Mouse (Mus musculus): ENCODE data around the gene Dhx35. TPM values are rescaled to one million over a fixed set of nuclear protein-coding genes. Genes with fewer than 3 reads are reported as not detected.

Gene Dhx35
- polyA plus RNA-seq, 1 experiment from 2014 or later, result 14.2 TPM

GRCm38 (mm10) chr2:158768350-158768749, 26.3 kb upstream of the Dhx35 start:
- H3K36me3 ChIP-seq (ENCODE audit: control insufficient read depth, insufficient read depth, low read length), result peaks cover 8% of the 10 kb centered on the region
- peak overlapping the region; percentile 71 to 84 for H3K4me3 ChIP-seq (ENCODE audit: control insufficient read depth in 1 of 2, insufficient read depth in 1 of 2, low read depth in 1 of 2, low read length in 2 of 2)
- no peaks in the 10 kb centered on the region for H3K27me3 ChIP-seq (ENCODE audit: control insufficient read depth, insufficient read depth, low read length)
- no peaks in the 10 kb centered on the region for H3K9me3 ChIP-seq (ENCODE audit: control insufficient read depth, low read length)
- peak overlapping the region; percentile 89 for H3K9ac ChIP-seq (ENCODE audit: low read length)
- ATAC-seq (ENCODE audit: insufficient number of reproducible peaks, insufficient read depth, low FRiP score, low read depth), result peak; percentile 12; the same call in 1 of the 2 replicates
- peak overlapping the region; percentile 62 to 84 for H3K27ac ChIP-seq (replicated peaks in 1 of 2; ENCODE audit: control insufficient read depth in 1 of 2, insufficient read depth in 1 of 2, low read depth in 2 of 2, low read length in 2 of 2)
- peak overlapping the region; percentile 93 for H3K4me2 ChIP-seq (ENCODE audit: low read length)
- H3K4me1 ChIP-seq (ENCODE audit: control insufficient read depth in 2 of 2, insufficient read depth in 2 of 2, low read length in 2 of 2), result peaks cover 21 to 43% of the 10 kb centered on the region in 2 experiments
- WGBS, result under 1% methylated on average over 37 of the region's 37 CpGs

- Histone ChIP-seq H3K36me3 (ENCODE audit: control insufficient read depth, insufficient read depth, low read length) (peaks cover 12% of the 10 kb centered on the region), H3K4me3 (ENCODE audit: control insufficient read depth in 1 of 2, insufficient read depth in 1 of 2, low read depth in 1 of 2, low read length in 2 of 2) (peak overlapping the region; percentile 71 to 84), H3K4me1 (ENCODE audit: control insufficient read depth in 2 of 2, insufficient read depth in 2 of 2, low read length in 2 of 2) (peaks cover 21 to 43% of the 10 kb centered on the region in 2 experiments), H3K27me3 (ENCODE audit: control insufficient read depth, insufficient read depth, low read length) (no peaks in the 10 kb centered on the region), H3K4me2 (ENCODE audit: low read length) (peak overlapping the region; percentile 93), H3K9ac (ENCODE audit: low read length) (peak overlapping the region; percentile 89), H3K9me3 (ENCODE audit: control insufficient read depth, low read length) (no peaks in the 10 kb centered on the region), H3K27ac (replicated peaks in 1 of 2; ENCODE audit: control insufficient read depth in 1 of 2, insufficient read depth in 1 of 2, low read depth in 2 of 2, low read length in 2 of 2) (peak overlapping the region; percentile 62 to 84)
- 1% methylated on average over 5 of the region's 5 CpGs for WGBS
- ATAC-seq (ENCODE audit: insufficient number of reproducible peaks, insufficient read depth, low FRiP score, low read depth), result no peak
These were observed 25.8 kb upstream of the Dhx35 start for GRCm38 (mm10) chr2:158768771-158769170.

- Histone ChIP-seq H3K36me3 (ENCODE audit: control insufficient read depth, insufficient read depth, low read length) (peaks cover 16% of the 10 kb centered on the region), H3K4me1 (ENCODE audit: control insufficient read depth in 2 of 2, insufficient read depth in 2 of 2, low read length in 2 of 2) (peaks cover 28 to 51% of the 10 kb centered on the region in 2 experiments), H3K27me3 (ENCODE audit: control insufficient read depth, insufficient read depth, low read length) (no peaks in the 10 kb centered on the region), H3K9ac (ENCODE audit: low read length) (peak overlapping the region; percentile 89), H3K4me2 (ENCODE audit: low read length) (peak overlapping the region; percentile 93), H3K27ac (replicated peaks in 1 of 2; ENCODE audit: control insufficient read depth in 1 of 2, insufficient read depth in 1 of 2, low read depth in 2 of 2, low read length in 2 of 2) (peak overlapping the region; percentile 36 to 37; a peak in 2 of 4 replicates), H3K9me3 (ENCODE audit: control insufficient read depth, low read length) (no peaks in the 10 kb centered on the region), H3K4me3 (ENCODE audit: control insufficient read depth in 1 of 2, insufficient read depth in 1 of 2, low read depth in 1 of 2, low read length in 2 of 2) (peak overlapping the region; percentile 71 to 84)
- no peak for ATAC-seq (ENCODE audit: insufficient number of reproducible peaks, insufficient read depth, low FRiP score, low read depth)
- WGBS, result 24% methylated on average over 13 of the region's 13 CpGs
These were observed 24.4 kb upstream of the Dhx35 start for GRCm38 (mm10) chr2:158770126-158770757.

DNA sequence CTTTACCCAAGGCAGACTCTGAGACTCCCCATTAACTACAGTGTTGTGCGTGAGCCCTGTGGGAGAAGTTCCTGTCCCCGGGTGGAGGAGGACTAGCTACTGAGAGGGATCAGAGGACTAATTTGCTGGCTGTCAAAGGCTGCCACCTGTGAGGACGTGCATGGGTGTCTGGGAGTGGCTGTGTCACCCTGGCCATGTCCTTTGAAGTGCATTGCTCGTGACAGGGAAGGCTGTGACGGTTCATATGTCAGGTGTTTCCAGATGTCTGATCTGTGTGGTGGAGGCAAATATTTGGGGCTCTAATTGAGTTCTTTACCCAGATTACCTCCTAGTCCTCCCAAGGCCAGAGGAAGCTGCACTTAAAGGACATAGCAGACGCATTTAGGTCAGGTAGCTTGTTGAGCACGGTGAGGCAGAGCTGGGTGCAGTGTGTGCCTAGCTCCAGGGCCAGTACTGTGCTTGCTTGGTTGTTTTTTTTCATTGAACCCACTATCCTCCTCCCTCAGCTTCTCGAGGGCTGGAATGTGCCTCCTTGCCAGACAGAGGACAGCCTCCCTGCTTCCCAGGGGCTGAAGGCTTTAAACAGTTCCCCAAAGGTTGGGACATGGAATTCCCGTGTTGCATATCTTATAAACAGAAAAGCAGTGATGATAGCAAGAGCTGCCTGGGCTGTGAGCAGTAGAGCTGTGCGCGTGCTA, 23.4 kb upstream of the Dhx35 start:
- peak overlapping the region in 1 of 2 experiments; percentile 84; a peak in 3 of 4 replicates for H3K4me3 ChIP-seq (ENCODE audit: control insufficient read depth in 1 of 2, insufficient read depth in 1 of 2, low read depth in 1 of 2, low read length in 2 of 2)
- ATAC-seq (ENCODE audit: insufficient number of reproducible peaks, insufficient read depth, low FRiP score, low read depth), result no peak
- no peaks in the 10 kb centered on the region for H3K9me3 ChIP-seq (ENCODE audit: control insufficient read depth, low read length)
- H3K27ac ChIP-seq (replicated peaks in 1 of 2; ENCODE audit: control insufficient read depth in 1 of 2, insufficient read depth in 1 of 2, low read depth in 2 of 2, low read length in 2 of 2), result peak overlapping the region; percentile 12 to 40; a peak in 2 of 4 replicates
- 33% methylated on average over 11 of the region's 11 CpGs for WGBS
- H3K9ac ChIP-seq (ENCODE audit: low read length), result peak overlapping the region; percentile 89; the same call in 1 of the 2 replicates
- peaks cover 16% of the 10 kb centered on the region for H3K36me3 ChIP-seq (ENCODE audit: control insufficient read depth, insufficient read depth, low read length)
- peak overlapping the region; percentile 93 for H3K4me2 ChIP-seq (ENCODE audit: low read length)
- H3K27me3 ChIP-seq (ENCODE audit: control insufficient read depth, insufficient read depth, low read length), result no peaks in the 10 kb centered on the region
- H3K4me1 ChIP-seq (ENCODE audit: control insufficient read depth in 2 of 2, insufficient read depth in 2 of 2, low read length in 2 of 2), result peaks cover 34 to 58% of the 10 kb centered on the region in 2 experiments

- Histone ChIP-seq H3K9ac (ENCODE audit: low read length) (no peak overlapping the region), H3K4me1 (ENCODE audit: control insufficient read depth in 2 of 2, insufficient read depth in 2 of 2, low read length in 2 of 2) (peaks cover 46 to 74% of the 10 kb centered on the region in 2 experiments), H3K27me3 (ENCODE audit: control insufficient read depth, insufficient read depth, low read length) (no peaks in the 10 kb centered on the region), H3K9me3 (ENCODE audit: control insufficient read depth, low read length) (no peaks in the 10 kb centered on the region), H3K27ac (replicated peaks in 1 of 2; ENCODE audit: control insufficient read depth in 1 of 2, insufficient read depth in 1 of 2, low read depth in 2 of 2, low read length in 2 of 2) (no peak overlapping the region), H3K36me3 (ENCODE audit: control insufficient read depth, insufficient read depth, low read length) (peaks cover 16% of the 10 kb centered on the region), H3K4me3 (ENCODE audit: control insufficient read depth in 1 of 2, insufficient read depth in 1 of 2, low read depth in 1 of 2, low read length in 2 of 2) (no peak overlapping the region), H3K4me2 (ENCODE audit: low read length) (peak overlapping the region; percentile 5; the same call in 1 of the 2 replicates)
- ATAC-seq (ENCODE audit: insufficient number of reproducible peaks, insufficient read depth, low FRiP score, low read depth), result no peak
- WGBS, result 65% methylated on average over 13 of the region's 13 CpGs
These were observed 21.8 kb upstream of the Dhx35 start for GRCm38 (mm10) chr2:158772808-158773207.

DNA sequence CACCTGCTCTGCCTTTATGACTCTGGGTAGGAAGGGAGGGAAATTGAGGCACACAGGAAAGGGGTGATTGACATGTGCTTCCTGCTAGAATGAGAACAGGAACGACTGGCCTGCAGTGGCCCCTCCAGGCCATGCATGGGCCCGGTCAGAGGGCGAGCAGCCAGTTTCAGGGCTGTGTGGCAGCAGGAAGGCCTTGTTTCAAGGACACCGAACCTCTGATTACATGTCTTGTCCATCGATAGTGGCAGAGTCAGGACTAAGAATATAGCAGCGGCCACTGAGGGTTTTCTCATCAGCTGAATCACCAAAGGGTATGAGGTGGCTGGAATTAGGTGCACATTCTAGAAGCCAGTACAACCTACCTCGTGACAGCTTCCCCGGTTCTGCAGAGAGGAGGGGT, 19.7 kb upstream of the Dhx35 start:
- ATAC-seq (ENCODE audit: insufficient number of reproducible peaks, insufficient read depth, low FRiP score, low read depth), result no peak
- H3K9me3 ChIP-seq (ENCODE audit: control insufficient read depth, low read length), result no peaks in the 10 kb centered on the region
- H3K36me3 ChIP-seq (ENCODE audit: control insufficient read depth, insufficient read depth, low read length), result peaks cover 21% of the 10 kb centered on the region
- 21% methylated on average over 8 of the region's 8 CpGs for WGBS
- peak overlapping the region; percentile 49; the same call in 1 of the 2 replicates for H3K9ac ChIP-seq (ENCODE audit: low read length)
- no peaks in the 10 kb centered on the region for H3K27me3 ChIP-seq (ENCODE audit: control insufficient read depth, insufficient read depth, low read length)
- H3K4me2 ChIP-seq (ENCODE audit: low read length), result peak overlapping the region; percentile 41
- H3K4me1 ChIP-seq (ENCODE audit: control insufficient read depth in 2 of 2, insufficient read depth in 2 of 2, low read length in 2 of 2), result peaks cover 46 to 70% of the 10 kb centered on the region in 2 experiments
- H3K27ac ChIP-seq (replicated peaks in 1 of 2; ENCODE audit: control insufficient read depth in 1 of 2, insufficient read depth in 1 of 2, low read depth in 2 of 2, low read length in 2 of 2), result 0 out of 4 replicates have a peak overlapping the region, but pooled peaks of 1 of the 2 experiments have one; percentile 27
- no peak overlapping the region for H3K4me3 ChIP-seq (ENCODE audit: control insufficient read depth in 1 of 2, insufficient read depth in 1 of 2, low read depth in 1 of 2, low read length in 2 of 2)

DNA sequence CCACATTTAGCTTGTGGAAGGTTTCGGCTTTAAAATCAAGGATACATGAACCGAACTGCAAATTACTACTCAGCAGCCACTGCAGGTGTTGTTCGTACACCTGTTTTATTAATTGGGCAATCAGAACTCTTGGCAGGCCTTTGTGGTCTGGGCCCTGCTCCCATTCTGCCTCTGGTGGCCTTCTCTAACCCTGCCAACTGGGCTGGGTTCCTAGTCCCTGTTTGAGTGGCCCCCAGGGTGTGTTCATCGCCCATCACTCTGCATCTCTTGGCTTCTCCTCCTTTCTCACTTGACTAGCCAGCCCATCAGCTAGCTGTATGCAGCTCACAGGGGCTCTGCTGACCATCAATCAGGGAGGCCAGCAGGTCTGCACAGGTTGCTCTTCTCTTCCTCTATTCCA, 17.9 kb upstream of the Dhx35 start:
- H3K27ac ChIP-seq (replicated peaks in 1 of 2; ENCODE audit: control insufficient read depth in 1 of 2, insufficient read depth in 1 of 2, low read depth in 2 of 2, low read length in 2 of 2), result 0 out of 4 replicates have a peak overlapping the region, but pooled peaks of 1 of the 2 experiments have one; percentile 12
- H3K36me3 ChIP-seq (ENCODE audit: control insufficient read depth, insufficient read depth, low read length), result peaks cover 39% of the 10 kb centered on the region
- no peak overlapping the region for H3K9ac ChIP-seq (ENCODE audit: low read length)
- ATAC-seq (ENCODE audit: insufficient number of reproducible peaks, insufficient read depth, low FRiP score, low read depth), result no peak
- H3K4me3 ChIP-seq (ENCODE audit: control insufficient read depth in 1 of 2, insufficient read depth in 1 of 2, low read depth in 1 of 2, low read length in 2 of 2), result no peak overlapping the region
- no peaks in the 10 kb centered on the region for H3K9me3 ChIP-seq (ENCODE audit: control insufficient read depth, low read length)
- peaks cover 33 to 52% of the 10 kb centered on the region in 2 experiments for H3K4me1 ChIP-seq (ENCODE audit: control insufficient read depth in 2 of 2, insufficient read depth in 2 of 2, low read length in 2 of 2)
- 85% methylated on average over 4 of the region's 4 CpGs for WGBS
- no peak overlapping the region for H3K4me2 ChIP-seq (ENCODE audit: low read length)
- H3K27me3 ChIP-seq (ENCODE audit: control insufficient read depth, insufficient read depth, low read length), result no peaks in the 10 kb centered on the region
